Mouse (Mus musculus): ENCODE data around the gene Cic. TPM values are rescaled to one million over a fixed set of nuclear protein-coding genes. Genes with fewer than 3 reads are reported as not detected.
"Not testable (repeated sequence)": the region's sequence is repeated elsewhere in the genome, so short reads cannot be mapped to it uniquely, and the experiment has no call there.

The Cic gene
- total and polyA plus RNA-seq, 2 experiments from 2014 or later = 31.9 to 145 TPM

DNA sequence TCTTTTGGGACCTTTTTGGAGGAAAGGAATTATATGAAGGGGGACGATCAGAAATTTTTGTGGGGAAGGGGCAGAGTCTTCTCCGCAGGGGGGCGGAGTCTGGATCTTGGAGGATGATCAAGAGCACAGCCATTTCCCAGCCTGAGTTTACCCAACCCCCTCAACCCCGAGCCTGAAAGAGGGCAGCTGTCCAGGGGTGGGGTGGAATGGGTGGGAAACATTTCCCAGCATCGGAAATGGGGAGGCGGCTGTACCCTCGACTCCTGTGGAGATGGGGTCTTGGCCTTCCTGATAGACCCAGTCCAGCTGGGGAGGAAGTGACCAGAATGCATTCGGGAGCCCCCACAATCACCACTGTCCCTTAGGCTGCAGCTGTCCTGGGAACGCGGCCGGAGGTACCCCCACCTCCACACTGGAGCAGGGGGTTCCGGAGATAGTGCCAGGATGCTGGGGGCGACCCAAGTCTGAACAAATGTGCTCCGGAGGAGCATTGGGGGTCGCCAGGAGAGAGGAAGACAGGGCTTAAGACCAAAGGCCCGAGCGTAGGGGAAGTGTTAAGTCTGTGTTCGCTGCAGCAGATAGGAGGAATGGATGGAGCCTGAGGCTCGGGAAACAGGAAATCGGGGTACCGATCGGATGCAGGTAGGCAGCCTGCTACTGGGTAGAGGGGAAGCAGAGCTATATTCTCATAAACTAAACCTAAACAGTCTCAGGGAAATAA, 16.3 kb upstream of the Cic start:
- peak overlapping the region; percentile 83 for H3K4me3 ChIP-seq (ENCODE audit: low read depth, low read length)
- peak overlapping the region; percentile 74 for H3K9ac ChIP-seq (replicated peaks; ENCODE audit: low read length, poor library complexity, severe bottlenecking)
- ATAC-seq (ENCODE audit: low FRiP score) = 0 out of 2 replicates have a peak, but pooled peaks have one; percentile 11
- H3K36me3 ChIP-seq (ENCODE audit: insufficient read depth, low read length) = no peaks in the 10 kb centered on the region
- peak overlapping the region; percentile 99 for H3K4me2 ChIP-seq (ENCODE audit: low read depth, low read length, poor library complexity, severe bottlenecking)
- H3K4me1 ChIP-seq (ENCODE audit: insufficient read depth, low read length) = peaks cover 28% of the 10 kb centered on the region; the same call in 1 of the 2 replicates
- 3% methylated on average over 22 of the region's 22 CpGs for WGBS
- DNase-seq (ENCODE audit: low spot score) = peak; percentile 56
- peak overlapping the region; percentile 44 for H3K27ac ChIP-seq (ENCODE audit: low read depth, low read length)
- TF ChIP-seq CTCF (IDR thresholded peaks at IDR 0.05) = 0 out of 2 replicates have a peak, but pooled peaks have one; percentile 2
- no peaks in the 10 kb centered on the region for H3K9me3 ChIP-seq (ENCODE audit: low read length)
- H3K27me3 ChIP-seq (ENCODE audit: insufficient read depth, low read length) = no peaks in the 10 kb centered on the region

DNA sequence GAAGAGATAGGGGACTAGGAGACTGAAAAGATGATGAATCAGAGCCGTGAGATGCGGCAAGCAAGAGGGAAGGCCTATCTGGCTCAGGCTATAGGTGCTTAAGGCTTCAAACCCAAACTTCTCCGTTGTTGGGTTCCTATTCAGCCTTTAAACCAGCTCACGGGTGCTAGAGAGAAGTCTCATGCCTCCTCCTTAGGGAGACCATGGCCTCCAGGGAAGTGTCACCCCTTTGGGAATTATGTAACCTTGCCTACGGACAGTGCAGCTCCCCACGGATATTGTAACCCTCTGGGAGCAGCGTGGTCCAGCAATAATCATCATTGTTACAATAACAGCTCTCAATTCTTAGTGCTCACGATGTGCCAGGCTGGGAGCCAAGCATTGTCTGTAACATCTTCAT, 15.7 kb upstream of the Cic start:
- Histone ChIP-seq H3K36me3 (ENCODE audit: insufficient read depth, low read length) (no peaks in the 10 kb centered on the region), H3K9ac (replicated peaks; ENCODE audit: low read length, poor library complexity, severe bottlenecking) (peak overlapping the region; percentile 37), H3K27me3 (ENCODE audit: insufficient read depth, low read length) (no peaks in the 10 kb centered on the region), H3K9me3 (ENCODE audit: low read length) (no peaks in the 10 kb centered on the region), H3K27ac (ENCODE audit: low read depth, low read length) (peak overlapping the region; percentile 44), H3K4me2 (ENCODE audit: low read depth, low read length, poor library complexity, severe bottlenecking) (peak overlapping the region; percentile 99), H3K4me1 (ENCODE audit: insufficient read depth, low read length) (peaks cover 27% of the 10 kb centered on the region; the same call in 1 of the 2 replicates), H3K4me3 (ENCODE audit: low read depth, low read length) (peak overlapping the region; percentile 83)
- no peak for TF ChIP-seq CTCF (IDR thresholded peaks at IDR 0.05)
- no peak for DNase-seq (ENCODE audit: low spot score)
- no peak for ATAC-seq (ENCODE audit: low FRiP score)
- WGBS = 12% methylated on average over 8 of the region's 8 CpGs

DNA sequence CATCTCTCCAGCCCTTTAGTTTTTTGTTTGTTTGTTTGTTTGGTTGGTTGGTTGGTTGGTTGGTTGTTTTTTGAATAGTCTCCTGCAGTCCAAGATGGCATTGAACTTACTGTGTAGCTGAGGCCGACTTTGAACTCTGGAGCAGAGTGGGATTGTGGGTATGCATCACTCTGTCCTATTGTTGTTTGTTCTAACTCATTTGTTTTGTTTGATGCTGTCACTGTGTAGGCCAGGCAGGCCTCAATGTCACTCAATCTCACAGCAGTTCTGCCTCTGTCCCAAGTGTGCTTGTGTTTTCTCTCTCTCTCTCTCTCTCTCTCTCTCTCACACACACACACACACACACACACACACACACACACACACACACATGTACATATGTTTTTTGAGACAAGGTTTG, 5.6 kb upstream of the Cic start:
- Histone ChIP-seq H3K27me3 (ENCODE audit: insufficient read depth, low read length) (no peaks in the 10 kb centered on the region), H3K9ac (replicated peaks; ENCODE audit: low read length, poor library complexity, severe bottlenecking) (no peak overlapping the region), H3K36me3 (ENCODE audit: insufficient read depth, low read length) (no peaks in the 10 kb centered on the region), H3K4me1 (ENCODE audit: insufficient read depth, low read length) (no peaks in the 10 kb centered on the region), H3K4me3 (ENCODE audit: low read depth, low read length) (no peak overlapping the region), H3K4me2 (ENCODE audit: low read depth, low read length, poor library complexity, severe bottlenecking) (no peak overlapping the region), H3K27ac (ENCODE audit: low read depth, low read length) (no peak overlapping the region), H3K9me3 (ENCODE audit: low read length) (no peaks in the 10 kb centered on the region)
- no peak; the same call in 1 of the 2 replicates for TF ChIP-seq CTCF (IDR thresholded peaks at IDR 0.05)
- no peak for DNase-seq (ENCODE audit: low spot score)
- no peak for ATAC-seq (ENCODE audit: low FRiP score)
- WGBS = 64% methylated on average over 1 of the region's 1 CpGs

DNA sequence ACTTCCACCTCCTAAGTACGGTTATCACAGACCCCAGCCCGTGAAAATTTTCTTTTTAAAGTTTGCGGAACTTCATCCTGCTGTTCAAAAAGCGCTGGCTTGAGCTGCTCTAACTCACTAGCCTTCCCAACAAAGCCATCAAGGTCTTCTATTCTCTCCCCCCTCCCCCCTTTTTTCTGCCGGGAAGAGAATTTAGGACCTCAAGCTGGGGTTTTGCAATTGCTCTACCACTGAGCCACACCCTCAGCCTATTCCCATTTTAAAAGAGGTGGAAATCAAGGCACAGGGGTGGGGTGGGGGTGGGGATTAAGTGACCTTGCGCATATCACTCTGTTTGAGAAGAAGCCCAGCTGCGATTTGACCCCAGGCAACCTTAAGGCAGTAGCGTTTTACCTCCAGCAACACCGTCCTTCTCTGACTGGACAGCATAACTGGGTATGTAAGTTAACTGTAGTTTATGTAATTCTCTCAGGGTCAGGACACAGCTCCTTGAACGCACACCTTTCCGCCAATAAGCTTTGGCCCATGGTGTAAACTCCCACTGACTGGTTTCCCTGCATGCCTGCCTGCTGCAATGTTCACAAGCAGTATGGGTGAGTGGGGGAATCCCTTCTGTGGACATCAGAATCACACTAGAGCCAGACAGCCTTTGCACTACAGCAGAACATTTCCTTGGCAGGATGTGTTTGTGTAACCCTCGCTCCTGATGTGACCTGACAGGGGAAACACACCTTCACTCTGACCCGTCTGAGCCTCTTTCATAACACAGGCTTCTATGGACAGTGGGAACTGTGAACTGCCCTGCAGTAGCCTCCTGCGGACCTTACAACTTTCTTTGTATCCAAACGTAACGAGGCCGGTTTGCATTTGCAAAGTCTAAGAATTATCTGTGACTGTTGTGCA, 3.3 kb upstream of the Cic start:
- Histone ChIP-seq H3K4me2 (ENCODE audit: low read depth, low read length, poor library complexity, severe bottlenecking) (no peak overlapping the region), H3K9me3 (ENCODE audit: low read length) (no peaks in the 10 kb centered on the region), H3K4me1 (ENCODE audit: insufficient read depth, low read length) (no peaks in the 10 kb centered on the region), H3K36me3 (ENCODE audit: insufficient read depth, low read length) (no peaks in the 10 kb centered on the region), H3K27ac (ENCODE audit: low read depth, low read length) (no peak overlapping the region), H3K4me3 (ENCODE audit: low read depth, low read length) (no peak overlapping the region), H3K27me3 (ENCODE audit: insufficient read depth, low read length) (no peaks in the 10 kb centered on the region), H3K9ac (replicated peaks; ENCODE audit: low read length, poor library complexity, severe bottlenecking) (no peak overlapping the region)
- ATAC-seq (ENCODE audit: low FRiP score) (no peak), DNase-seq (ENCODE audit: low spot score) (no peak)
- 29% methylated on average over 17 of the region's 17 CpGs for WGBS
- no peak for TF ChIP-seq CTCF (IDR thresholded peaks at IDR 0.05)

DNA sequence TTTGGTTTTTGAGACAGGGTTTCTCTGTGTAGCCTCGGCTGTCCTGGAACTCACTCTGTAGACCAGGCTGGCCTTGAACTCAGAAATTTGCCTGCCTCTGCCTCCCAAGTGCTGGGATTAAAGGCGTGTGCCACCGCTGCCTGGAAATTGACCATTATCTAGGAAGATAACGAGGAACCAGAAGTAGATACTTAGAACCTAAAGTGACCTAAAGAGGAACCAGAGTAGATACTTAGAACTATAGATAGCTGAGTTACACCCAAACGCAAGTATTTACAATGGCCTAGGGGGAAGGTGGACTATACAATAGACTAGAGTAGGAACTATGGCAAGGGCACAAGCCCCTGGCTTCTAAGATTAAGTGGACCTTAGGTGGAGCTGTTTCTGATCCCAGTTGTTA, 1.8 kb upstream of the Cic start:
- H3K36me3 ChIP-seq (ENCODE audit: insufficient read depth, low read length); H3K9me3 ChIP-seq (ENCODE audit: low read length); H3K4me2 ChIP-seq (ENCODE audit: low read depth, low read length, poor library complexity, severe bottlenecking); H3K27me3 ChIP-seq (ENCODE audit: insufficient read depth, low read length); H3K9ac ChIP-seq (replicated peaks; ENCODE audit: low read length, poor library complexity, severe bottlenecking); DNase-seq (ENCODE audit: low spot score); H3K4me3 ChIP-seq (ENCODE audit: low read depth, low read length); ATAC-seq (ENCODE audit: low FRiP score); H3K27ac ChIP-seq (ENCODE audit: low read depth, low read length); H3K4me1 ChIP-seq (ENCODE audit: insufficient read depth, low read length): not testable (repeated sequence)
- WGBS = 94% methylated on average over 5 of the region's 5 CpGs
